Mouse (Mus musculus) hindbrain, embryonic 14.5 days (tissue): ENCODE results near the gene Cyp2c69. TPM values are rescaled to one million over a fixed set of nuclear protein-coding genes. Genes with fewer than 3 reads are reported as not detected.

Experiments used
- polyA plus RNA-seq: library from polyadenylated mRNA; unstranded; fragments of >200 nt; fragmentation: Nextera tagmentation; extraction: Ambion mirVana; gene quantifications from 2 replicates; pipeline ENCODE4 v1.2.1, GENCODE M21; 2014

Gene Cyp2c69
- polyA plus RNA-seq, 1 experiment from 2014 or later, result not detected

Other genes starting within 250 kb of the Cyp2c69 start
- gene Cyp2c67, start 237.7 kb downstream of the Cyp2c69 start, polyA plus RNA-seq, result not detected in 2 replicates
- not detected in 2 replicates for gene Cyp2c68, start 145.7 kb downstream of the Cyp2c69 start, polyA plus RNA-seq
- not detected in 2 replicates for gene Cyp2c40, start 74.0 kb downstream of the Cyp2c69 start, polyA plus RNA-seq
- not detected in 2 replicates for gene Cyp2c37, start 105.6 kb upstream of the Cyp2c69 start, polyA plus RNA-seq
- gene Cyp2c54, start 187.0 kb upstream of the Cyp2c69 start, polyA plus RNA-seq, result not detected in 2 replicates
- not detected in 2 replicates for gene Cyp2c50, start 202.9 kb upstream of the Cyp2c69 start, polyA plus RNA-seq